Mouse (Mus musculus): Measurements from ENCODE around the gene Pbx2. TPM values are rescaled to one million over a fixed set of nuclear protein-coding genes. Genes with fewer than 3 reads are reported as not detected.
A peak's percentile ranks its signal among the peaks of the same experiment; 100 is the strongest.

Pbx2 gene
- total RNA-seq, 2 experiments from 2014 or later = 26.1 to 30.4 TPM

DNA sequence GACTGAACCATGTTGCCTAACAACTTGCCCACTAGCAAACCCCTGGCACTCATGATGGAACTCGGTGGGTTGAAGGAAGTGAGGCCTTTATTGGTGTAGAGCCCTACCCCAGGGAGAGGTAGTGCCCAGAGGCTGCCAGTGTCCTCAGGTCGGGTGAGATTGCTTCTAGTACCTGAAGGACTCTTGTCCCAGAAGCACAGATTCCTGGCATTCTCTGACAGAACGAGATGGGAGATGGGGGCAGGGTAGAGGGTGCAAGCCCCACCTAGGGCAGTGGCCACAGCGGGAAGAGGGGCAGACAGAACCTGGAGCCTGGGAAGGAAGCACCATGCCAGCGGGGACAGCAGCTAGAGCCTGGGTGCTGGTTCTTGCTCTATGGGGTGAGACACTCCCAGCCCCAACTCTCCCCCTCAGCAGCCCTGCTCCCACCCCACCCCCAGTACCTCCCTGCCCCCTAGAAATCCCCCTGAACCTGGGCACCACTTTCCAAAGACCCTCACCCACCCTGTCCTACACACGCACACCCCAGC, 6.6 kb downstream of the Pbx2 start, which contains the start of gene Ager:
TSS of gene Ager (plus strand) at position 297 of the 530 bp plus-strand sequence.
- intact Hi-C loops (cut with DNase I) = no loop called here
- no peak for DNase-seq

DNA sequence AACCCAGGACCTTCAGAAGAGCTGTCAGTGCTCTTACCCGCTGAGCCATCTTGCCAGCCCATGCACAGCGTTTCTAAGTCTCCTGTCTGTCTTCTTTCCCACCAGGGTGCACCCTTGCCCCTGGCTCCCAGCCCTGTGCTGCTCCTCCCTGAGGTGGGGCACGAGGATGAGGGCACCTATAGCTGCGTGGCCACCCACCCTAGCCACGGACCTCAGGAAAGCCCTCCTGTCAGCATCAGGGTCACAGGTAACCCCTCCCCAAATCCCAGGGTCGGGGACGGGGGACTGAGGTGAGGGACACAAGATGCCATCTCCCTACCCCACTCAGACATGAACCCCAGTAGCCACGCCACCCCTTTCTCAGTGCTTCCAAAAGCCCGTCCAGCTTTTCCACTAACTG, 8.8 kb downstream of the Pbx2 start:
- intact Hi-C loops (cut with DNase I) = loop anchor here (10.0 kb wide), 1 partner anchor 475 kb away; the partner anchor contains the start of gene Brd2
- DNase-seq = no peak

DNA sequence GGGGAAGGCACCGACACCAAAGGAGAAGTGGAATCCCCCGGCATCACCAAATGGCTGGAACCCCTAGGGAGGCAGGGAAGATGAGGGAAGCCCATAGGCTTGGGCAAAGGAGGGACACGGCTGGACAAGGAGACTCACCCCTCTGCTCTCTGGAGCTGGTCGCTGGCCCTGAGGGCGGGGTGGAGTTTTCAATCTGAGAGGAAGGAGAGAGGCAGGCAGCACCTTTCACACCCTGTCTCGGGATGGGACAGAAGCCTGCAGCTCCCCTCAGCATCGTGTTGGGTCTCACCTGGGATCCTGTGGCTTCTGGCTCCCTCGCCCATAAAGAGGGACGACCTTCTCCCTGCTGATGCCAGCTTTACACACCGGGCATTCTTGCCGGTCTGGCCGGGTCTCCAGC, 10.7 kb downstream of the Pbx2 start:
- DNase-seq = no peak
- intact Hi-C loops (cut with DNase I) = loop anchor here (10.0 kb wide), 1 partner anchor 477 kb away; the partner anchor contains the start of gene Brd2

DNA sequence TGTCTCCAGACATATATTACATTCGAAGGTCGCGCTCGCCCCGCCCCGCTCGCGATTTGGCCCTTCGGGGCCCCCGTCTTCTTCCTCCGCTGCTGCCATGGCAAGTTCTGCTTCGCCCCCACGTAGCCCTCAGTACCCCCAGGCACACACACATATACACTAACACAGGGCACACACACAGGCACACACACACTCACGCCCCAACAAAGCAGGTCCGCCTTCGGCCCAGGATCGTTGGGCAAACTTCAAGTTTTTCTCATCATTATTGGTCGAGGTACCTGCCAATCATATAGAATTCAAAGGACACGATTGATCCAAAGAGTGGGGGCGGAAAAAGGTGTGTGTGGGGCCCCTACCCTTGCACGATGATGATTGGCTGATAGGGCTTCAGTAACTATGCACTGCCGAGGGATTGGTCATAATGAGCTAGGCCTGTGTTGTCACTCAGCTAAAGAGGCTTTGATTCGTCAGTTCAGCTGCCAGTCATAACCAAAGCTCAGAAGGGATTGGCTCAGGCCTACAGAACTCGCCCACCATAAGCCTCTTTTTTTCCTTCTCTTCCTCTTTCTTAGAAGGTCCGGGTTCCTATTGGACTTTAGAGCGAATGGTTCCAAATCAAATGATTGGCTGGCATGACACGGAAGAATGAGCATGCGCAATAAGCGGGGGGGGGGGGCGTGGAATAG, 12.5 kb downstream of the Pbx2 start, which contains the start of gene Rnf5:
TSS of gene Rnf5 (minus strand) at position 316 of the 686 bp plus-strand sequence.
- intact Hi-C loops (cut with DNase I) = loop anchor here (10.0 kb wide), 1 partner anchor 479 kb away; the partner anchor contains the start of gene Brd2
- peak; percentile 99 to 100 for DNase-seq

DNA sequence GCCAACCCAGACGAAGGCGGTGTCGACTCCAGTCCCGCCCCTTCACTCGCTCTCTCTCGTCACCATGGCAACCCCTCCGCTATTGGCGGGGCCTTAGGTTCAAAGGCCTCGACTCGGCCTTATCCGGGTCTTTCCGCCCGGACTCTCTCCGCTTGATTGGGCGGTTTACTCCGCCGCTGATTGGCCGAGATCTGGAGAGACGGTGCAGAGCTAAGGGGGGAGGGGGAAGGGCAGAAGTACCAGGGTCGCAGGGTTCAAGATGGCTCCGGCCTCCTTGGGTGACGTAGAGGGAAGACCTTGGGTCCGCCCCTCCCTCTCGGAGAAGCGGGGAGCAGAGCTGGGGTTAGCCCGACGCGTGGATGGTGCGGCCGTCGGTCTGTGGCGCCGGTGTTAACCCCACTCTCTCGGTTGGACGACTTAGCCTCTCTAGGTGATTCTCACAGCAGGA, 13.0 kb downstream of the Pbx2 start, which contains the start of gene Agpat1:
TSS of gene Agpat1 (plus strand) at position 202 of the 448 bp plus-strand sequence.
- intact Hi-C loops (cut with DNase I) = loop anchor here (10.0 kb wide), 1 partner anchor 479 kb away; the partner anchor contains the start of gene Brd2

DNA sequence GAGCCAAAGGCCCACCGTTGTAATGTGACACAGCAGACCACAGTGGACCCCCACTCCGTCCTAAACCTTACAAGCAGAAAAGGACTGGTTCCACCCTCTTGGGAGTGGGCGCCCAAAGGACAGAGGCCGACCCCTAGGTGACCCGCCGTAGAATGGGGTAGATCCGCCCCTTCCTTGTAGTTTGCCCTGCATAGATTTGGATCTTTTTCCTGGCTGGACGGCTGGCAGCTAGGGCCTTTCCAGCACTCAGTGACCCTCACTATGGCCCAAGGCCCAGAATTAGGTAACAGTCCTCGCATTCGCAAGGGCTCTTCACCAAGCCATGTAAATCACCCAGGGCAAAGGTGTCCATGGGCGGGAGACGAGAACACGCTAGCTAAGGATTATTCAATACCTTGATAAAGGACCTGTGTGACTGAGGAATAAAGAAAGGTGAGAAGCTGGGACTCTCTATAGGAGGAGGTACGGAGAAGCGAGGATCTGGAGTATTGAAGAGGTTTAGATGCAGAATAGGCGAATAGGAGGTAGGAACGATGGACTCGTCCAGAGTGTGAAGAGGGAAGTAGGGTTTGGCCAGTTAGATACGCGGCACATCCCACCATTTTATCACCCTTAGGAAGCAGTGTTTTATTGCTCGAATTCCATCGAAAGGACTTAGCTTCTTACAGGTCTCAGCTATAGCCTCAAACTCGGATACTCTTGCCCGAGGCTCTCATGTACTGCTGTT, 13.6 kb downstream of the Pbx2 start:
- intact Hi-C loops (cut with DNase I) = loop anchor here (10.0 kb wide), 1 partner anchor 480 kb away; the partner anchor contains the start of gene Brd2
- DNase-seq = no peak

More for the DNA sequence above, 13.0 kb downstream of the Pbx2 start, which contains the start of gene Agpat1:
- DNase-seq = peak; percentile 99

GRCm38 (mm10) chr17:34605609-34606008, 14.5 kb downstream of the Pbx2 start:
- intact Hi-C loops (cut with DNase I) = loop anchor here (10.0 kb wide), 1 partner anchor 481 kb away; the partner anchor contains the start of gene Brd2
- DNase-seq = peak; percentile 98

- intact Hi-C loops (cut with DNase I) = loop anchor here (10.0 kb wide), 1 partner anchor 482 kb away; the partner anchor contains the start of gene Brd2
- DNase-seq = peak in 1 of 2 experiments; percentile 57
These were observed 15.3 kb downstream of the Pbx2 start for GRCm38 (mm10) chr17:34606186-34607039.

DNA sequence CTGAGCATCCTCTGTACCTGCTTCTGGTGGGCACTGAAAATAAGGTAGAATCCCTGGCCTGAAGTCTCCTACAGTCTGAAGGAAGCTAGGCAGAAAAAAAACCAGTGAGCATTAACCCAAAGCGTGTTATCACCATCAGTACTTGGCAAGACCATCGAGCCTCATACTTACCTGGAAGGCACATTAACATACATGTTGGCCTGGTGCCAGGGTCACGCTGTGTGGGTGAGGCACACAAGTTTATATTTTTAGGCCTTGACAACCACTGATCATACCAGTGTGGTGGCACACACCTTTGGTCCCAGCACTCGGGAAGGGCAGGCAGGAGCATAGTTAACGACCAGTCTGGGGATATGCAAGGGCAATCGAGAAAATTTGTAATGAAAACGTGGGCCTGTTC, 16.9 kb downstream of the Pbx2 start:
- DNase-seq = no peak
- intact Hi-C loops (cut with DNase I) = loop anchor here (10.0 kb wide), 1 partner anchor 483 kb away; the partner anchor contains the start of gene Brd2

DNA sequence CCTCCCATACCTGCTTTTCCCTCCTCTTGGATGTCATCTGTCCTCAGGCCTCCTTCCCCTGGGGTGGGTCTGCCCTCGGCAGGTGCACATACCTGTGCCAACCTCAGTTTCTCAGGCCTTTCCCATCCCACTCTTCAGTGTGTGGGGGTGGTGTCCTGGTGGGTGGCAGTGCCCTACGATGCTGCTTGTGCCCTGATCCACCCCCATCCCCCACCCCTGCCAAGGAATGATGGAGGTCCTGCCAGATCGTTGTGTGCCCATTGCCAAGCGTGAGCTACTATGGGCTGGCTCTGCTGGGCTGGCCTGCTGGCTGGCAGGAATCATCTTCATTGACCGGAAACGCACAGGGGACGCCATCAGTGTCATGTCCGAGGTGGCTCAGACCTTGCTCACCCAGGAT, 20.0 kb downstream of the Pbx2 start:
- DNase-seq = no peak
- intact Hi-C loops (cut with DNase I) = no loop called here

- no peak for DNase-seq
- intact Hi-C loops (cut with DNase I) = no loop called here
These were observed 22.1 kb downstream of the Pbx2 start for GRCm38 (mm10) chr17:34613054-34613645.

GRCm38 (mm10) chr17:34613830-34614229, 22.8 kb downstream of the Pbx2 start:
- DNase-seq = no peak
- intact Hi-C loops (cut with DNase I) = no loop called here

DNA sequence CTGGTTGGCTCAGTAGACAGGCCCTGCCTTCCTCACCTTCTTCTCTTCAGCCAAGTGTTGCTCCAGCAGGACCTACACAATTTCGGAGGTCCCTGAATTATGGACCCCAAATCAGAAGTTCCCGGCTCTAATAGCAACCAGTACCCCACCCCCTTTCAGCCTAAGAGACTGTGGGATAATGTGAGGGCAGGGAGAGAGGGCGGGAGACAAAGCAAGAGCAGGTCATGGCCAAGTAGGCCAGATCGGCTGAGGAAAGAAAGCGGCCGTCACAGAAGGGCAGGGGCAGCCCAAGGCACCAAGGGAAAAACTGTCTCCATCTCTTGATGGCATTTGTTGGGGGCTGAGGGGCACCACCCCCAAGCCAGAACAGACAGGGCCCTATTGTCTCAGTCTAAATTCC, 24.8 kb downstream of the Pbx2 start, which contains the start of gene Egfl8:
TSS of gene Egfl8 (minus strand) at position 101 of the 400 bp plus-strand sequence.
- intact Hi-C loops (cut with DNase I) = loop anchor here (5.0 kb wide), 3 partner anchors 44 to 104 kb away; no protein-coding TSS in a partner anchor
- no peak for DNase-seq

DNA sequence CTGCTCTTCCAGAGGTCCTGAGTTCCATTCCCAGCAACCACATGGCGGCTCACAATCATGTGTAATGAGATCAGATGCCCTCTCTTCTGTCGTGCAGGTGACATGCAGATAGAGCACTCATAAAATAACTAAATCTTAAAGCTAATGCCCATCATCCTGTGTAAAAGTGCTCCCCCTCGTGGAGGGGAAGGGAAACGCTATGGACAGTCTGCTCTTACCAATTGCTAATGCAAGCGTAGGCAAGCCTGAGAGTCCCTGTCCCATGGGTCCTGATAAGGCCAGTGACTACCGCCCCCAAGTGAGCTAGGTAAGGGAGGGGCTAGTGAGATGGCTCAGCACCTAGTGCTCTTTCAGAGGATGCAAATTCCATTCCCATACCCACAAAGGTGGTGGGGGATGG, 27.9 kb downstream of the Pbx2 start:
- DNase-seq = peak; percentile 73 to 85
- intact Hi-C loops (cut with DNase I) = loop anchor here (1.0 to 5.0 kb wide), 4 partner anchors 47 to 180 kb away; no protein-coding TSS in a partner anchor

GRCm38 (mm10) chr17:34621006-34621405, 29.9 kb downstream of the Pbx2 start:
- DNase-seq = no peak
- intact Hi-C loops (cut with DNase I) = no loop called here

GRCm38 (mm10) chr17:34623161-34623560, 32.1 kb downstream of the Pbx2 start:
- intact Hi-C loops (cut with DNase I) = no loop called here

DNA sequence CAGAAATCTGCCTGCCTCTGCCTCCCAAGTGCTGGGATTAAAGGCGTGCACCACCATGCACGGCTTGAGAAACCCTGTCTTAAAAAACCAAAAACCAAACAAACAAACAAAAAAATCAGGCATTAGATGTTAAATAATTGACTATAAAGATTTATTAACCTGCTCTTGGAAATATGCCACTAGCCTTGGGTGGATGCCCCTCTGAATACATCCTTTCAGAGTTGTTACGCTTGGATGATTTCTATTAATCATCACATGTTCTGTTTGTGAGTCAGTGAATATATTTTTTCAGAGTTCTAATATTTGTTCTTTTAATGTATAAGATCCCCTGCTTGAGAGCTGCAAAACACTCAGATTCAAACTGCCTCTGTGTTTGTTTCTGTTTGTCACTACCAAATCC, 33.9 kb downstream of the Pbx2 start:
- intact Hi-C loops (cut with DNase I) = no loop called here
- no peak for DNase-seq

More at GRCm38 (mm10) chr17:34623161-34623560, 32.1 kb downstream of the Pbx2 start:
- no peak for DNase-seq

DNA sequence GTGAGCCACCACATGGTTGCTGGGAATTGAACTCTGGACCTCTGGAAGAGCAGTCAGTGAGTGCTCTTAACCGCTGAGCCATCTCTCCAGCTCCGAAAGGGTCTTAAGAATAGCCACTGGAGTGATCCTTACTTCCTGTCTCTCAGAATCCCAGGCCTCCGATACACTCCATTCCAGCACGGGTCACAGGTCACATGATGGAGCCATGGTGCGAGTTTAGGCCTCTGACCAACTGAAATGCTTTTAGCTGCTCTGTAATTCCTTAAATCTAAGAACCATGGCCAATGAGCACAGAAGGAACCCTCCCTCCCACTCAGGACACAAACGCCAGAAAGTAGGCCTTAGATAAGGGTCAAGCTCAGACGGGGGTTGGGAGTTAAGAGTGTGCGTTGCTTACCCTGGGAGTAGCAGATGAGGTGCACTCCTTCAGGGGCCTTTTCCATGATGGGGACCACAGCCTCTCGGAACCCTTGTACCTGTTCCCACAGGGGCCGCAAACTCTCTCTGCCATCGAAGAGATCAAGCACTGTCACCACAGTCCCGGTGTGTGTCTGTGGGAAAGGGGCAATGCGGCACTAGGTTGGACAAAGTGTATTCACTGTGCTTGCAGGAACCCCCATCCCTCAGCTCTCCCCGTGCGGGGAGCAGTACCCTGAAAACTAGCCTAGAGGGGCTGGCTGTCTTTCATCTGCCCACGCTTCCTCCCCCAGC, 35.2 kb downstream of the Pbx2 start:
- intact Hi-C loops (cut with DNase I) = loop anchor here (2.0 kb wide), 1 partner anchor 19 kb away; the partner anchor contains the start of gene Fkbpl
- DNase-seq = no peak

All from heart, postnatal 10 days (tissue).